Mouse (Mus musculus): ENCODE measurements around the gene Tnfsf11.

Gene Tnfsf11

DNA sequence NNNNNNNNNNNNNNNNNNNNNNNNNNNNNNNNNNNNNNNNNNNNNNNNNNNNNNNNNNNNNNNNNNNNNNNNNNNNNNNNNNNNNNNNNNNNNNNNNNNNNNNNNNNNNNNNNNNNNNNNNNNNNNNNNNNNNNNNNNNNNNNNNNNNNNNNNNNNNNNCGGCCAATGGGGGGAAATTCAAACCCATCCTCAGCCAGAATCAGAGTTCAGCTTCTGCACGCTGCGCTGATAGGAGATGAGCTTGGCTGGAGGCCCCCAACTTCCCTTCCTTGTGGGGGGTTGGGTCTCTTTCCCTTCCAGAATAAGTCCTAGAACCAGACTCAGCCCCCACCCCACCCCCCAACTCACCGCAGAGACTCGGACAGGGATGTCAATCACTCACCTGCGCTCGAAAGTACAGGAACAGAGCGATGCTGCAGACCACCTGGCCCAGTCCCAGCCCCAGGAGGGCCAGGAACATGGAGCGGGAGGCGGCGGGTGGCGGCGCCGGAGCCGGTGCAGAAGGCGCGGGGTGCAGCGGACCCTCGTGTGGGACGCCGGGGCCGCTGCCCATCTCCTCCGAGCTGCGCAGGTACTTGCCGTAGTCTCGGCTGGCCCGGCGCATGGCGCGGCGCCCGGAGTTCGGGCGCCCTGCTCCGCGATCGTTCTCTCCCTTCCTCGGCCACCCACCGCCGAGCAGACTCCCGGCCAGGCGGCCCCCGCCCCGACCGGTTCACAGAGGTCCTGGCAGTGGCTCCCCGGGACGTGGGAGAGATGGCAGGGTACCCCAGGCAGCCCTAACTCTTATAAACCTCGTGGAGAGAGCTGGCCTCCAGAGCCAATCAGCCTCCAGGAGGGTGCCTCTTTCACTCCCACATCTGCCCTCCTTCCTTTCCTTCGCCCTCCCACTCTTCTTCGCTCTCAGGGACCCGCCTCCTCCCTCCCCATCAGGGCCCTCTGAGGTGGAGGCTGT lies at the start of gene Tnfsf11:
Gene Tnfsf11 (minus strand): TSS at position 758 of the 952 bp plus-strand sequence.
- peak; percentile 5 for DNase-seq (ENCODE audit: low read depth, low spot score)

- no peak for DNase-seq (ENCODE audit: low read depth, low spot score)
Observed at GRCm38 (mm10) chr14:78356764-78357163, 48.9 kb upstream of the Tnfsf11 start.

DNA sequence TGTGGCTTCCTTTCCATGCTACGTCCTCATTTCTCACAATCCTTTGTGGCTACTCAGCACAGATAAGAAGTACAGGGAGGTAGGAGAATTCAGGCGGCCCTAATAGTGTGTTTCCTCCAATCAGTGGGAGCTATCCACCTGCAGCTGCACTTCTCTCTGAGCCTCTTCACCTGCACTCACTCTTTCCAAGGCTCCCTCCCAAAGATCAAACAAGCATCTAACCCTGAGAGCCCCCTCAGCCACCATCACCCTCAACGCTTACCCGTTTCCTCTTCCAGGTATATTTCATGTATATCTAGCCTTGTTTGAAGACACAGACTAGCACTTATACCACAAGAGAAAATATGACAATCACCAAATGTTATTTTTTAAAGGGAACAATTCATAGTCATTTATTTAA lies 47.5 kb upstream of the Tnfsf11 start:
- no peak for DNase-seq (ENCODE audit: low read depth, low spot score)

GRCm38 (mm10) chr14:78352865-78353264 lies 45.0 kb upstream of the Tnfsf11 start:
- no peak for DNase-seq (ENCODE audit: low read depth, low spot score)

DNA sequence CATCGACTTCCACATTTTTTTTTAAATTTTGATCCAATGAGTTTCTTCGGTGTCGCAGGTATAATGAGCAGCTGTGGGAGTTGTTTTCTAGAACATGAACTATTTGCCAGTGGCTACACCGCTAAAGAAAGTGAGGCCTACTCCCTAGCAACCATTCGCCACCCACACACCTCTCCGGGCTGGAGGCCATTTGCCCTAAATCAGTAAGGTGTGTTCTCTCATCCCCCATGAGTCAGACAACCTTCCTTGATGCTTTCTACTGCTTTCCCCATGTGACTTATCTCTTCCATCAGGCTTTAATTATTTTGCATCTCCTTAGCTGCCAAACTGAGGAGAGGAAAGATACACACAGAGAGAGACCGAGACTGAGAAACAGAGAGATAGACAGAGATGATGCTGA lies 43.7 kb upstream of the Tnfsf11 start:
- peak; percentile 29 for DNase-seq (ENCODE audit: low read depth, low spot score)

DNA sequence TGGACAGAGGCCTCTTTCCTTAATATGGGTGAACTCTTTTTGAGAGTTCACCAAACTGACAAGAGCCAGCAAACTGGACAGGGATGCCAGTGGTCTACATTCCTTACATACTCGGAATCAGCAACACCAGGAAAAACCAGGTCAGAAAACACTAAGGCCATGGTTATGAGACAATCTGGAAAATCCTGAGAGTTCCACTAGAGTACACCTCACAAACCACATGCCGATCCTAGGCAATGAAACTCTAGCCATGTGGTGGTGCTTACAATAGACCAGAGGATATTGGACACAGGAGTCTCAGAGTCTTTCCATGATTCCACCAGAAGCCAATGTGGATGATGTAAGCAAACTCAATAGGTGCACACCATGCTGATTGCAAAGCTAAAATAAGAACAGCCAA lies 39.9 kb upstream of the Tnfsf11 start:
- no peak for DNase-seq (ENCODE audit: low read depth, low spot score)

DNA sequence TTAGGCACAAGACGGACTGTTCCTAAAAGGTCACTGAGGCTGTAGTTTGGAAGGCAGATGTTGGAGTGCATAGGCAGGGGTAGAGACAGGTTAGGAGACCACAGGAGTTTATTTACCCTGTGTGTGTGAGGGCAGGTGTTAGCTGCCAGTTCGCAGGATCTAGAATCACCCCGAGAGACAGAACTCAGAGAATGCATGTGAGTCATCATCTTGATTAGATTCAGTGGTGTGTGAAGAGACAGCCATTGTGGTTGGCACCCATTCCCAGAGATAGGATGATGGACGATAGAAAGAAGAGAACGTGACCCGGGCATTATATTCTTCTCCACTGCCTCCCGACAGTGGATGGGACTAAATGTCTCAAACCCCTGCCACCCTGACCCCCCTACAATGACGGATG lies 35.2 kb upstream of the Tnfsf11 start:
- no peak for DNase-seq (ENCODE audit: low read depth, low spot score)

DNA sequence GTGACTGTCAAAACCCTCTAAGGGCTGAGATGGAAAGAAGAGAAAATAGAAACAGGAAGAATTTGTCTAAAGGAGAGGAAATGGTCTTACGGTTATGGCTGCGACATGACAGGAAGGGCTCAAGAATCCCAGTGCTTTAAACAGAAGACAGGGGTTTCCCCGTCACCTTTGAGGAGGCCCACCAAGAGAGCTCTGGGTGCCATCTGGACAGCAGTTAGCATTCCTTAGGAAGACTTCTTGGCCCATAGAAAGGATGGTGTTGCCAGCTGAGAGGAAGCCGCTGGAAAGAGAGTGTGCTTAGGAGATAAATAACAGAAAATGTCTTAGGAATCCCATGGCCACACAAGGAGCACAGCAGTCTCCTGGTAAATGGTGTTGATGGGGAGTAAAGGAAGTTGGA lies 34.3 kb upstream of the Tnfsf11 start:
- no peak for DNase-seq (ENCODE audit: low read depth, low spot score)

DNA sequence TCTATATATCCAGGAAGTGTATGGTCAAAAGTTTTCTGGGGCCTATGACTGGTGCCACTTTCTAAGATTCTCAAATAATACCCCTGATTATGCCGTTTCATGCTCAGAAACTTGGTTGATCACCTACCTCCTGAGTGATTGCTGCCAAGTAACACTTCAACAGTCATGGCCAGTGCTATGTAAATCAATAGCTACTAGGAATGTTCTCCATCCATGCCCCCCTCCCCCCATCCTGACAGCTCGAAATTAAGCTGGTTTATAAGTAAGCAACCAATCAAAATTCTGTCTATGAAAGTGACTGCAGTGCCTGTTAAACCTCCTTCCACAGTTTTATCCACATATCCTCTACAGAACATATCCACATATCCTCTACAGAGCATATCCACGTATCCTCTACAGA lies 25.5 kb upstream of the Tnfsf11 start:
- no peak for DNase-seq (ENCODE audit: low read depth, low spot score)

- DNase-seq (ENCODE audit: low read depth, low spot score): no peak
Observed at GRCm38 (mm10) chr14:78331368-78331767, 23.5 kb upstream of the Tnfsf11 start.

GRCm38 (mm10) chr14:78330576-78331300 lies 22.9 kb upstream of the Tnfsf11 start:
- no peak for DNase-seq (ENCODE audit: low read depth, low spot score)

GRCm38 (mm10) chr14:78329765-78330451 lies 22.1 kb upstream of the Tnfsf11 start:
- DNase-seq (ENCODE audit: low read depth, low spot score): peak; percentile 2

DNA sequence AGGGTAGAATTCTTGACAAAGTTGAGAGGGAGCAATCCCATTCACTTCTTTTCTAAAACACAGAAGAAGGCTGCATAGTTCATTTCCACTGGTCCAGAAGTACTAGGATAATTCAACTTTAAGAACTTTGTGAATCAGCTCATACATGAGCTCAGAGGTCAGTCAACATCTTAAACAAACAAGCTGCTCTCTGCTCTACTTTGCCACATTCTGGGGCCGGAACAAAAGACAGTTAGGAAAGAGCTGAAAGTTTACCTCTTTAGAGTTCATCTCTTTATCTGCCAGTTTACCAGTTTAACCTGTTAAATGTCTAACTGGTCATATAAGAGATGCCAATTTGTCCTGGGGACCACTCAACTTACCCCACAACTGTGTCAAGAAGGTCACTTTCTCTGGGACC lies 15.5 kb upstream of the Tnfsf11 start:
- DNase-seq (ENCODE audit: low read depth, low spot score): no peak

GRCm38 (mm10) chr14:78322916-78323315 lies 15.1 kb upstream of the Tnfsf11 start:
- DNase-seq (ENCODE audit: low read depth, low spot score): no peak

GRCm38 (mm10) chr14:78320248-78320647 lies 12.4 kb upstream of the Tnfsf11 start:
- no peak for DNase-seq (ENCODE audit: low read depth, low spot score)

- no peak for DNase-seq (ENCODE audit: low read depth, low spot score)
Observed at GRCm38 (mm10) chr14:78319580-78319979, 11.7 kb upstream of the Tnfsf11 start.

- DNase-seq (ENCODE audit: low read depth, low spot score): no peak
Observed at GRCm38 (mm10) chr14:78319000-78319399, 11.2 kb upstream of the Tnfsf11 start.

GRCm38 (mm10) chr14:78317623-78318022 lies 9.8 kb upstream of the Tnfsf11 start:
- DNase-seq (ENCODE audit: low read depth, low spot score): no peak

DNA sequence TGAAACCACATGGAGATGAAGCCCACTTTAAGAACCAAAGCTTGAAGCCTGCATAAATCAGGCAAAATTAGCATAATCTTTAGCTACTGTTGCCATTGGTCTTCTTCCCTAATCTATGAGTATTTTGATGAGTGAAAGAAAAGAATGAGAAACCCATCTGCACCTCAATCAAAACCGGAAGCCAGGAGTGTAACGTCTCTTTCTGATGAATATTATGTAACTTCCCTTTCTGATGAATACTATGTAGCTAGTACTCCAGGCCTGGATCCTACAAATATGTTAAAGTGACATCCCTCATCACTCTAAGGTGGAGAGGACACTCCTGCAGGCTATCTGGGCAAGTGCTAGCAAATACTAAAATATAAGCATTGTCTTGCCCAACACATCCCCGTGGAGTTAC lies 6.9 kb downstream of the Tnfsf11 start:
- no peak for DNase-seq (ENCODE audit: low read depth, low spot score)

DNA sequence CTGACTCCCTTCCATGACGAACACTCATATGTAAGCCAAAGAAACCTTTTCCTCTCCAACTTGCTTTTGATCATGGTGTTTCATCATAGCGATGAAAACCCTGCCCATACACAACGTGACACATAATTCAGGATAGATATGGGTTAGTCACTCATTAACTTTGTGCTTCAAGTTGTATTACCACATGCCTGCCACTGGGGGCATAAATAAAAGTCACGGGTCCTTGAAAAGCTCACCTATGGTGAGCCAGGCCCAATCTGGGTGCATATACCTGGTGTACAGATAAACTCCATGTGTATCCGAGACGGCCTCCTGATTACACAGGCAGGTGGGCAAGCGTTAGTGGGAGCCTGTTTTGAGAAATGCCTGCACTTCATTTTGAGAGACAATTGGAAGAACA lies 15.2 kb downstream of the Tnfsf11 start:
- no peak for DNase-seq (ENCODE audit: low read depth, low spot score)

DNA sequence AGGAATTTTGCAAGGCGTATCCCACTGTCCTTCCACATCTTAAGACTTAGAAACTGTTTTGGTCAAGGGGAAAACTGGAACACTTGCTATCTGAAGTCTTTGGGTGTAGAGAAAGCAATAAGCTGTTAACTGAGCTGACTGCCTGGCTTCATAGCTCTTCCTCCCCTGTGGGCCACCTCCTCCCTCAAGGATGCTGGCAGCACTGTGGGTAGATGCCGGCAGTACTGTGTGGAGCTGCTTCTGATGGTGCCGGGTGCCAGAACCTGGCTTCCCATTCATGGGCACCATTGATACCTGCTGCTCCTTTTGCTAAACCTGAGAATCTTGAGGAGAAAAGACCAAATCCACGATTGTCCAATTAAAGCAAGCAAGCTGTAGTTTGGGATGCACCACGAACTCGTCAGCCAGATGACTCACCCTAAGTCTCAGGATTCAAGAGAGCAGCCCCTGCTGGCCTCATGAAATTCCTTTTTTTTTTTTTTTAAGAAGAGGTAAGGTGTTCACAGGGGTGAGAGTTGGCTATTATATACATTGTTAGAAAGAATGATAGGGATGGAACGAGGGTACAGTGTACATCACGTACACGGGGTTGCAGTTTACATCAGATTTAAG lies 17.8 kb downstream of the Tnfsf11 start:
- DNase-seq (ENCODE audit: low read depth, low spot score): peak; percentile 63

GRCm38 (mm10) chr14:78288903-78289302 lies 18.9 kb downstream of the Tnfsf11 start:
- no peak for DNase-seq (ENCODE audit: low read depth, low spot score)
